Mouse (Mus musculus) heart, postnatal 0 days (tissue): ENCODE results near the gene Gm42688.

ENCODE experiments used
- CTCF ChIP-seq: IDR thresholded peaks from 2 replicates; pipeline ENCODE4 v1.5.1; 2016; ENCODE audit warnings: antibody characterized with exemption, control low read depth, low read depth
- EP300 ChIP-seq: IDR thresholded peaks from 2 replicates; pipeline ENCODE4 v1.6.1; 2016; ENCODE audit warnings: antibody characterized with exemption, low read depth

- TF ChIP-seq EP300, result no peak
- peak; percentile 14; the same call in 1 of the 2 replicates for TF ChIP-seq CTCF
These were observed 26.4 kb upstream of the Gm42688 start for GRCm38 (mm10) chr6:83074979-83075378.
